Mouse (Mus musculus) midbrain, embryonic 15.5 days (tissue): ENCODE measurements at regions not wholly inside any gene's neighbourhood (a gene's known extent, or its start where the extent isn't known, plus 50 kb on each side); places are given as distances from the start of the nearest gene placed in this dataset.
"Not testable (repeated sequence)": the region's sequence is repeated elsewhere in the genome, so short reads cannot be mapped to it uniquely, and the experiment has no call there.

Experiments used
- ATAC-seq: fragments of 200-750 bp; cut with Nextera tagmentation; replicated peaks from 2 replicates; pipeline ENCODE4 v1.8.0; 2017; ENCODE audit warnings: moderate TSS enrichment
- H3K27ac ChIP-seq: fragments of 300-500 bp; sonication (generic); 2 replicates; pipeline ENCODE4 v1.5.1; 2015; ENCODE audit warnings: mild to moderate bottlenecking, inconsistent platforms
- H3K27me3 ChIP-seq: fragments of 300-500 bp; sonication (generic); replicated peaks from 2 replicates; pipeline ENCODE4 v1.6.1; 2015; ENCODE audit warnings: inconsistent platforms
- H3K36me3 ChIP-seq: fragments of 300-500 bp; sonication (generic); replicated peaks from 2 replicates; pipeline ENCODE4 v1.6.1; 2015; ENCODE audit warnings: inconsistent platforms
- H3K4me1 ChIP-seq: fragments of 300-500 bp; sonication (generic); 2 replicates; pipeline ENCODE4 v1.6.1; 2015; ENCODE audit warnings: inconsistent platforms
- H3K4me2 ChIP-seq: fragments of 300-500 bp; sonication (generic); 2 replicates; pipeline ENCODE4 v1.6.1; 2015; ENCODE audit warnings: inconsistent platforms, mild to moderate bottlenecking, moderate library complexity
- H3K4me3 ChIP-seq: fragments of 300-500 bp; sonication (generic); 2 replicates; pipeline ENCODE4 v1.5.1; 2015; ENCODE audit warnings: mild to moderate bottlenecking, inconsistent platforms
- H3K9ac ChIP-seq: fragments of 300-500 bp; sonication (generic); 2 replicates; pipeline ENCODE4 v1.6.1; 2015; ENCODE audit warnings: mild to moderate bottlenecking, inconsistent platforms
- H3K9me3 ChIP-seq: fragments of 300-500 bp; sonication (generic); 2 replicates; pipeline ENCODE4 v1.6.1; 2016; ENCODE audit warnings: inconsistent platforms
- WGBS: fragments of 180-500 bp; shearing (Covaris S2); methylation state at CpG from one replicate; pipeline ENCODE4 v1.1.7; 2015; ENCODE audit warnings: mixed read lengths; 5-methylcytosine and 5-hydroxymethylcytosine counted together

GRCm38 (mm10) chrX:31775937-31776336 lies 59.0 kb upstream of the Btbd35f25 start:
- 85% methylated on average over 8 of the region's 8 CpGs for WGBS
- ATAC-seq, H3K4me3 ChIP-seq, H3K4me2 ChIP-seq, H3K36me3 ChIP-seq, H3K27me3 ChIP-seq, H3K4me1 ChIP-seq, H3K9ac ChIP-seq, H3K27ac ChIP-seq: not testable (repeated sequence)
- H3K9me3 ChIP-seq = peaks cover 69% of the 10 kb centered on the region

DNA sequence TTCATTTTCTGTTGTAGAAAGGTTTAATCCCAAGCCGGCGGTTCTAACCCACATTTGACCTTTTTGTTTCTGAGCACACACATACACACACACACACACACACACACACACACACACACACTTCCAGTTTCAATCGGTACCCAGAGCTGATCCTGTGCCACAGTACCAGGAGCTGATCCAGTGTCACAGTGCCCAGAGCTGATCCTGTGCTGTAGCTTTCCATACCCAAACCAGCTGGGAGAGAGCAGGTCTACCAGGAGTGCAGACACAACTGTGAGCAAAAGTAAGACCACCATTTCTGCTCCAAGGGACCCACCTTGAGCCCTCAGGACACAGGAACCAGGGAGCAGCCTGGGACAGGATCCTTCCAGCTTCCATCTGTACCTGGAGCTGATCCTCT lies 58.3 kb upstream of the Btbd35f25 start:
- ATAC-seq = no peak

More for the DNA sequence above, 58.3 kb upstream of the Btbd35f25 start:
- Histone ChIP-seq H3K9ac (no peak overlapping the region), H3K36me3 (no peaks in the 10 kb centered on the region), H3K4me3 (no peak overlapping the region), H3K9me3 (peaks cover 66% of the 10 kb centered on the region), H3K27me3 (no peaks in the 10 kb centered on the region), H3K4me1 (no peaks in the 10 kb centered on the region), H3K27ac (no peak overlapping the region), H3K4me2 (no peak overlapping the region)
- WGBS = 96% methylated on average over 3 of the region's 3 CpGs
